Mouse (Mus musculus) embryonic fibroblast, embryonic 13.5 days (primary cell): ENCODE measurements around the gene Golt1a.

ENCODE experiments used
- CTCF ChIP-seq: IDR thresholded peaks from 2 replicates; pipeline ENCODE4 v1.5.1; 2011; ENCODE audit warnings: mild to moderate bottlenecking, control low read depth, low read length, moderate library complexity, borderline replicate concordance; ENCODE audit not compliant: insufficient read depth
- POLR2A ChIP-seq: IDR thresholded peaks from 2 replicates; pipeline ENCODE4 v1.6.1; 2011; ENCODE audit warnings: low read depth, mild to moderate bottlenecking, control low read depth, low read length, moderate library complexity

GRCm38 (mm10) chr1:133267094-133267493, 42.5 kb upstream of the Golt1a start:
- TF ChIP-seq POLR2A (no peak), CTCF (no peak)
